In genomic region chr1:73075699-73076373, GRCm38 (mm10) we compare ENCODE assay signal across 23 mouse cellular contexts.
DNase-seq lines count a peak whose midpoint lies in the region; ATAC-seq and TF ChIP-seq lines count a peak whose summit lies in the region.
"Had no signal": no experiment of that assay in that cellular context is flagged by ENCODE, and none has a peak within 500 bp of the region (broad histone marks: within the 10 kb centered on the region; RNA-seq: fewer than 3 reads in every experiment).

No protein-coding gene starts in this region.

- 0 out of 2 replicates have a peak, but pooled peaks have one; percentile 51 for ATAC-seq in hindbrain, postnatal 0 days
- no peak for ATAC-seq in hindbrain, embryonic 16.5 days
- no peak for ATAC-seq in midbrain, postnatal 0 days (ENCODE audit: low FRiP score)
- no peak for ATAC-seq in midbrain, embryonic 13.5 days
- no peak for ATAC-seq in liver, embryonic 11.5 days (replicated peaks; ENCODE audit: low FRiP score)
- ATAC-seq: CD4-positive, CD25-positive, alpha-beta regulatory T cell, adult 4 months; forebrain, embryonic 16.5 days; lung, postnatal 0 days had no signal

- H3K36me3 ChIP-seq in hindbrain, postnatal 0 days (ENCODE audit: insufficient read depth, low read length), result no peaks in the 10 kb centered on the region
- H3K36me3 ChIP-seq in hindbrain, embryonic 16.5 days (ENCODE audit: control insufficient read depth, insufficient read depth, low read length), result no peaks in the 10 kb centered on the region
- no peaks in the 10 kb centered on the region for H3K36me3 ChIP-seq in midbrain, postnatal 0 days (ENCODE audit: insufficient read depth, low read length)
- no peaks in the 10 kb centered on the region for H3K36me3 ChIP-seq in midbrain, embryonic 13.5 days
- H3K36me3 ChIP-seq in liver, embryonic 11.5 days (ENCODE audit: control insufficient read depth, insufficient read depth, low read length), result no peaks in the 10 kb centered on the region
- H3K36me3 ChIP-seq: embryonic facial prominence, embryonic 10.5 days; heart, embryonic 10.5 days; hindbrain, embryonic 15.5 days; kidney, embryonic 15.5 days; liver, embryonic 15.5 days had no signal

- H3K4me2 ChIP-seq in hindbrain, postnatal 0 days (ENCODE audit: low read depth, low read length), result no peak overlapping the region
- no peak overlapping the region for H3K4me2 ChIP-seq in hindbrain, embryonic 16.5 days (ENCODE audit: low read length)
- H3K4me2 ChIP-seq in midbrain, postnatal 0 days (ENCODE audit: low read depth, low read length, poor library complexity, severe bottlenecking), result no peak overlapping the region
- no peak overlapping the region for H3K4me2 ChIP-seq in midbrain, embryonic 13.5 days (replicated peaks)
- H3K4me2 ChIP-seq in liver, embryonic 11.5 days, result no peak overlapping the region
- H3K4me2 ChIP-seq: hindbrain, embryonic 15.5 days; kidney, embryonic 15.5 days; liver, embryonic 15.5 days had no signal

- peak; percentile 37 for DNase-seq in hindbrain, postnatal 0 days (ENCODE audit: low spot score)
- peak; percentile 33 for DNase-seq in midbrain, postnatal 0 days (ENCODE audit: low spot score)
- peak; percentile 92 for DNase-seq in cerebellum, adult 9-11 months
- no peak for DNase-seq in neural tube, embryonic 10.5 days (ENCODE audit: extremely low spot score, low spot score)
- DNase-seq in liver, embryonic 11.5 days (ENCODE audit: low spot score), result no peak
- DNase-seq in embryo, embryonic 10 days (ENCODE audit: low spot score), result no peak
- DNase-seq: adrenal gland, postnatal 25 days; gastrocnemius, postnatal 36 days; kidney, adult 11 months; kidney, postnatal 36 days; layer of hippocampus, postnatal 36 days; thymus, adult 18-20 months; thymus, postnatal 36 days had no signal

- WGBS in hindbrain, postnatal 0 days, result 59% methylated on average over 6 of the region's 6 CpGs
- WGBS in hindbrain, embryonic 16.5 days, result 77% methylated on average over 6 of the region's 6 CpGs
- 85% methylated on average over 6 of the region's 6 CpGs for WGBS in midbrain, postnatal 0 days
- WGBS in midbrain, embryonic 13.5 days, result 93% methylated on average over 6 of the region's 6 CpGs
- 82% methylated on average over 6 of the region's 6 CpGs for WGBS in liver, embryonic 11.5 days

- H3K27me3 ChIP-seq in hindbrain, postnatal 0 days (ENCODE audit: insufficient read depth, low read length), result no peaks in the 10 kb centered on the region
- H3K27me3 ChIP-seq in hindbrain, embryonic 16.5 days (replicated peaks; ENCODE audit: control insufficient read depth, insufficient read depth, low read length), result no peaks in the 10 kb centered on the region
- no peaks in the 10 kb centered on the region for H3K27me3 ChIP-seq in midbrain, postnatal 0 days (ENCODE audit: insufficient read depth, low read length)
- no peaks in the 10 kb centered on the region for H3K27me3 ChIP-seq in midbrain, embryonic 13.5 days
- H3K27me3 ChIP-seq in liver, embryonic 11.5 days (replicated peaks; ENCODE audit: control insufficient read depth, insufficient read depth, low read length), result no peaks in the 10 kb centered on the region
- H3K27me3 ChIP-seq: hindbrain, embryonic 15.5 days; kidney, embryonic 15.5 days; liver, embryonic 15.5 days had no signal

- H3K27ac ChIP-seq in hindbrain, postnatal 0 days, result no peak overlapping the region
- H3K27ac ChIP-seq in hindbrain, embryonic 16.5 days (ENCODE audit: low read depth, low read length), result no peak overlapping the region
- no peak overlapping the region for H3K27ac ChIP-seq in midbrain, postnatal 0 days (ENCODE audit: low read depth, low read length)
- H3K27ac ChIP-seq in midbrain, embryonic 13.5 days, result no peak overlapping the region
- H3K27ac ChIP-seq in liver, embryonic 11.5 days (ENCODE audit: low read depth, low read length), result no peak overlapping the region
- H3K27ac ChIP-seq: embryonic facial prominence, embryonic 10.5 days; heart, embryonic 10.5 days; hindbrain, embryonic 15.5 days; kidney, embryonic 15.5 days; liver, embryonic 15.5 days had no signal

- no peak overlapping the region for H3K9ac ChIP-seq in hindbrain, postnatal 0 days (replicated peaks; ENCODE audit: low read length)
- no peak overlapping the region for H3K9ac ChIP-seq in hindbrain, embryonic 16.5 days (ENCODE audit: low read depth, low read length)
- no peak overlapping the region for H3K9ac ChIP-seq in midbrain, postnatal 0 days (replicated peaks; ENCODE audit: low read length, poor library complexity, severe bottlenecking)
- no peak overlapping the region for H3K9ac ChIP-seq in midbrain, embryonic 13.5 days (replicated peaks)
- H3K9ac ChIP-seq in liver, embryonic 11.5 days (ENCODE audit: low read depth, low read length), result no peak overlapping the region
- H3K9ac ChIP-seq: hindbrain, embryonic 15.5 days; kidney, embryonic 15.5 days; liver, embryonic 15.5 days had no signal

- no peaks in the 10 kb centered on the region for H3K9me3 ChIP-seq in hindbrain, postnatal 0 days (ENCODE audit: low read length)
- no peaks in the 10 kb centered on the region for H3K9me3 ChIP-seq in hindbrain, embryonic 16.5 days (ENCODE audit: control insufficient read depth, low read length)
- no peaks in the 10 kb centered on the region for H3K9me3 ChIP-seq in midbrain, postnatal 0 days (ENCODE audit: low read length)
- H3K9me3 ChIP-seq in midbrain, embryonic 13.5 days, result no peaks in the 10 kb centered on the region
- no peaks in the 10 kb centered on the region for H3K9me3 ChIP-seq in liver, embryonic 11.5 days (ENCODE audit: control insufficient read depth, low read length)
- H3K9me3 ChIP-seq: embryonic facial prominence, embryonic 10.5 days; heart, embryonic 10.5 days; hindbrain, embryonic 15.5 days; kidney, embryonic 15.5 days; liver, embryonic 15.5 days had no signal

- H3K4me1 ChIP-seq in hindbrain, postnatal 0 days (ENCODE audit: insufficient read depth, low read length), result no peaks in the 10 kb centered on the region
- H3K4me1 ChIP-seq in hindbrain, embryonic 16.5 days (ENCODE audit: control insufficient read depth, insufficient read depth, low read depth, low read length), result no peaks in the 10 kb centered on the region
- no peaks in the 10 kb centered on the region for H3K4me1 ChIP-seq in midbrain, postnatal 0 days (ENCODE audit: insufficient read depth, low read length)
- no peaks in the 10 kb centered on the region for H3K4me1 ChIP-seq in midbrain, embryonic 13.5 days (replicated peaks)
- peaks cover 3% of the 10 kb centered on the region; the same call in 1 of the 2 replicates for H3K4me1 ChIP-seq in liver, embryonic 11.5 days (replicated peaks; ENCODE audit: control insufficient read depth, insufficient read depth, low read length)
- H3K4me1 ChIP-seq: hindbrain, embryonic 15.5 days; kidney, embryonic 15.5 days had no signal

- no peak for TF ChIP-seq CTCF in hindbrain, postnatal 0 days (IDR thresholded peaks at IDR 0.05; ENCODE audit: low read depth)
- TF ChIP-seq CTCF in midbrain, postnatal 0 days (IDR thresholded peaks at IDR 0.05), result no peak

- H3K4me3 ChIP-seq in hindbrain, postnatal 0 days (ENCODE audit: low read length), result no peak overlapping the region
- H3K4me3 ChIP-seq in hindbrain, embryonic 16.5 days (ENCODE audit: low read length), result no peak overlapping the region
- no peak overlapping the region for H3K4me3 ChIP-seq in midbrain, postnatal 0 days (ENCODE audit: low read depth, low read length)
- H3K4me3 ChIP-seq in midbrain, embryonic 13.5 days (replicated peaks), result no peak overlapping the region
- H3K4me3 ChIP-seq in liver, embryonic 11.5 days (ENCODE audit: low read depth, low read length), result no peak overlapping the region
- H3K4me3 ChIP-seq: embryonic facial prominence, embryonic 10.5 days; heart, embryonic 10.5 days; hindbrain, embryonic 15.5 days; kidney, embryonic 15.5 days; liver, embryonic 15.5 days had no signal

Comparison
In these comparisons a context has a peak if more than half of its experiments do, and no peak if none do; other contexts are left out.
1. DNase-seq: peak in hindbrain, postnatal 0 days (single experiment), midbrain, postnatal 0 days (single experiment) and cerebellum, adult 9-11 months (single experiment); none in neural tube, embryonic 10.5 days (single experiment), liver, embryonic 11.5 days (single experiment) and embryo, embryonic 10 days (single experiment).